Mouse (Mus musculus) heart, embryonic 14.5 days (tissue): ENCODE data around the gene Padi1. TPM values are rescaled to one million over a fixed set of nuclear protein-coding genes. Genes with fewer than 3 reads are reported as not detected.

Source experiments
- polyA plus RNA-seq: library from polyadenylated mRNA; unstranded; fragments of >200 nt; fragmentation: Nextera tagmentation; extraction: Ambion mirVana; gene quantifications from 2 replicates; pipeline ENCODE4 v1.2.1, GENCODE M21; 2014

Padi1 gene
- polyA plus RNA-seq, 1 experiment from 2014 or later = 0.09 TPM

Other genes starting within 250 kb of the Padi1 start
- 14.2 and 15.9 TPM in 2 replicates for gene Arhgef10l, start 179.8 kb downstream of the Padi1 start, polyA plus RNA-seq
- gene Rcc2, start 145.2 kb downstream of the Padi1 start, polyA plus RNA-seq = 15.1 and 16.1 TPM in 2 replicates
- not detected in 2 replicates for gene Padi6, start 103.1 kb downstream of the Padi1 start, polyA plus RNA-seq
- 1.9 and 2.1 TPM in 2 replicates for gene Padi4, start 71.5 kb downstream of the Padi1 start, polyA plus RNA-seq
- gene Padi3, start 35.1 kb downstream of the Padi1 start, polyA plus RNA-seq = not detected in 2 replicates
- gene Padi2, start 60.6 kb upstream of the Padi1 start, polyA plus RNA-seq = 0.89 and 1.2 TPM in 2 replicates
- 1,003 and 1,015 TPM in 2 replicates for gene Sdhb, start 115.4 kb upstream of the Padi1 start, polyA plus RNA-seq
- gene Atp13a2, start 141.1 kb upstream of the Padi1 start, polyA plus RNA-seq = 24.7 and 27.2 TPM in 2 replicates
- 243 and 295 TPM in 2 replicates for gene Mfap2, start 164.6 kb upstream of the Padi1 start, polyA plus RNA-seq
- gene Crocc, start 214.8 kb upstream of the Padi1 start, polyA plus RNA-seq = 3.3 and 4.4 TPM in 2 replicates
- gene Necap2, start 232.6 kb upstream of the Padi1 start, polyA plus RNA-seq = 33.1 and 34.2 TPM in 2 replicates
- not detected in 2 replicates for gene Spata21, start 242.6 kb upstream of the Padi1 start, polyA plus RNA-seq